Mouse (Mus musculus) layer of hippocampus, adult 6 months (tissue): ENCODE measurements around the gene Cdkl3. TPM values are rescaled to one million over a fixed set of nuclear protein-coding genes. Genes with fewer than 3 reads are reported as not detected.
A peak's percentile ranks its signal among the peaks of the same experiment; 100 is the strongest.

Source experiments
- long read RNA-seq, 2 experiments: library from polyadenylated mRNA; unstranded; transcript quantifications; one replicate each; pipeline ENCODE4 v2.0.0; 2019 to 2020
- microRNA-seq: library from miRNA; unstranded; fragments of <30 nt; microRNA quantifications from one replicate; pipeline ENCODE4 v1.2.0, GENCODE M21; 2020
- polyA plus RNA-seq: library from polyadenylated mRNA; unstranded; fragments of <200 nt; fragmentation: Nextera tagmentation; gene quantifications from 2 replicates; pipeline ENCODE4 v1.2.3, GENCODE M21; 2021

The Cdkl3 gene
- polyA plus RNA-seq = 10.1 and 13.2 TPM in 2 replicates
- long read RNA-seq, experiment 1, partial matches to known transcripts = 9 of 21 reads
- long read RNA-seq, experiment 1, other reads (novel, unspliced or antisense) = 12 of 21 reads
- long read RNA-seq, experiment 2, partial matches to known transcripts = 28 of 105 reads
- long read RNA-seq, experiment 2, other reads (novel, unspliced or antisense) = 76 of 105 reads

DNA sequence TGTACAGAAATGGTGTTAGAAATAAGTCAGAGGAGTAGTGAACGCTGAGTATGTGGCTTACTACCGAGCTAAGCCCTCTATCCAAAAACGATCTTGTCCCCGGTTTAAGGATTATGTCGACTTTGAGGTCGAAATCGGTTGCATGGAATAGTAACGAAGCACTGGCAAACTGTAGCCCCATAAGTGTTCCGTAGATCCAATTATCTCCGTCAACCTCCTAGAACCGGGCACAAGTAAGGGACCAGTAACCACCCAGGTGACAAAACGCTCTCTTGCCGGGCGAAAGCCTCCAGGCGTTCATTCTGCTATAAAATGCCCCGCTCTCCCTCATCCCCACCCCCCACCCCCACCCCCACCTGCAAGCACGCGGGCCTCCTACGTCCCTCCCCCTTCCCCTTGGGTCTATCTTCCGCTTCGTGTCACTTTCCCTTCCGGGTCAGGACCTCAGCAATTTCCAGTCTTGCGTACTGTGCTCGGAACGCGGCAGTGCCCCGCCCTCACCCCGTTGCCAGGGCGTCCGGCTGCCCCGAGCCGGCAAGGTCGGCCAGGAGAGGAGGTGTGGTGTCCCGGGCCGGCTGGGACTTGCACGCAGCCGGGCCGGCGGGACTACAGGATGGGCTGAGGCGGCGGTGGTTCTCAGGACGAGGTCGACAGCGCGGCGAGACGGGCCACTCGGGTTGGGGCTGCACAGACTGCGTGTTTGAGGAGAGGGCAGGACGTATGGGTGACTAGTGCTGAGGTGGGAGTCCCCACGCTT, at the start of gene Cdkl3:
Gene Cdkl3, plus strand, starts transcription at position 450 of the 757 bp plus-strand sequence.

GRCm38 (mm10) chr11:51967443-51968401, 36.3 kb upstream of the Cdkl3 start, which contains the start of gene Cdkn2aipnl:
Gene Cdkn2aipnl, plus strand, starts transcription at chr11:51967661.

GRCm38 (mm10) chr11:52000290-52000962, 3.6 kb upstream of the Cdkl3 start, which contains the start of gene Ube2b:
Gene Ube2b, minus strand, starts transcription at chr11:52000762.

GRCm38 (mm10) chr11:52098398-52098946, 94.5 kb downstream of the Cdkl3 start, which contains the start of gene Ppp2ca:
Gene Ppp2ca, plus strand, starts transcription at chr11:52098681.

Small RNAs within 50 kb of the gene (microRNA-seq; reads per million reads assigned to microRNA genes)
- not detected for gene Gm24157
- 18.3 reads per million, percentile 40 among the genes with 10 or more reads in this experiment for gene Mir3061

Other genes starting within 250 kb of the Cdkl3 start
- gene Sec24a, start 240.6 kb upstream of the Cdkl3 start, polyA plus RNA-seq = 9.4 and 13.2 TPM in 2 replicates
- gene Sar1b, start 240.5 kb upstream of the Cdkl3 start, polyA plus RNA-seq = 206 and 240 TPM in 2 replicates
- gene Jade2, start 146.6 kb upstream of the Cdkl3 start, polyA plus RNA-seq = 4.9 and 5.8 TPM in 2 replicates
- gene Cdkn2aipnl, start 36.6 kb upstream of the Cdkl3 start, polyA plus RNA-seq = 28.8 and 31.6 TPM in 2 replicates
- gene Ube2b, start 3.5 kb upstream of the Cdkl3 start, polyA plus RNA-seq = 103 and 104 TPM in 2 replicates
- gene Ppp2ca, start 94.5 kb downstream of the Cdkl3 start, polyA plus RNA-seq = 15.3 and 16.1 TPM in 2 replicates
- not detected in 2 replicates for gene Olfr1373, start 141.3 kb downstream of the Cdkl3 start, polyA plus RNA-seq
- not detected in 2 replicates for gene Olfr1371, start 209.8 kb downstream of the Cdkl3 start, polyA plus RNA-seq
- gene Skp1a, start 227.8 kb downstream of the Cdkl3 start, polyA plus RNA-seq = 817 and 910 TPM in 2 replicates